Mouse (Mus musculus) cerebral cortex, adult 2 months (tissue): ENCODE data around the gene Zfp791.

ENCODE experiments used
- WGBS: fragments of 180-500 bp; shearing (Covaris S2); methylation state at CpG from one replicate; pipeline ENCODE4 v1.1.7; 2018; 5-methylcytosine and 5-hydroxymethylcytosine counted together

Gene Zfp791

DNA sequence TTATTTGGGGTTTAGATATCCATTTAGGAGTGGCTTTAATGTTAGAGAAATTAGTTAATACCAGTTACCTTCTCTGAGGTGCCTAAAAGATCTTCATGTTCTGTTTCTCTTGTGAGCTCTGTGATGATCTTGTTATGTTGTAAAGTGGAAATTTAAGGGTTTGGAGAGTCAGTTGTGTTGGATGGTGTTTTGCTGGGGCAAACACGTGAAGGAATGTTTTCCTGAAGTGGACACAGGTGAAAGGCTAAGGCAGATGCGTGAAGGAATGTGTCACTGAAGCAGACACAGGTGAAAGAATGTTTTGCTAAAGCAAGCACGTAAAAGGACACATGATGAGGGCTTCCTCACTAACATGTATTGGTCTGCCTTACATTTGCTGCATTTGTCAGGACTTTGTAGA lies at the start of gene Zfp791:
Gene Zfp791, minus strand, starts transcription at position 101 of the 400 bp plus-strand sequence.
- 83% methylated on average over 3 of the region's 3 CpGs for WGBS

DNA sequence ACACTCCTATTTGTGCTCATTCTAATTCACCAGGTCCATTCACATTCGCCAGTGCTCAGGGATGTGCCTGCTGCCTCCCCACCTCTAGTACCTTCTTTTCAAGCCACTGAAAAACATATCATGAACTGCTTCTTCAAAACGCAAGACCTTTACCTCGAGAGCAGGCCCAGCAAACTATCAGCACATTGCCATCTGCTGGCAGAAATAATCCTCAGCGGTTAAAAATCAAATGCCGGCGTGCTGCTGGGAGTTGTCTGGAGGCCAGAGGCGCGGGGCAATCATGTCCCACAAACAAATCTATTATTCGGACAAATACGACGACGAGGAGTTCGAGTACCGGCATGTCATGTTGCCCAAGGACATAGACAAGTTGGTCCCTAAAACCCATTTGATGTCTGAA lies 48.4 kb upstream of the Zfp791 start:
- 21% methylated on average over 14 of the region's 14 CpGs for WGBS

DNA sequence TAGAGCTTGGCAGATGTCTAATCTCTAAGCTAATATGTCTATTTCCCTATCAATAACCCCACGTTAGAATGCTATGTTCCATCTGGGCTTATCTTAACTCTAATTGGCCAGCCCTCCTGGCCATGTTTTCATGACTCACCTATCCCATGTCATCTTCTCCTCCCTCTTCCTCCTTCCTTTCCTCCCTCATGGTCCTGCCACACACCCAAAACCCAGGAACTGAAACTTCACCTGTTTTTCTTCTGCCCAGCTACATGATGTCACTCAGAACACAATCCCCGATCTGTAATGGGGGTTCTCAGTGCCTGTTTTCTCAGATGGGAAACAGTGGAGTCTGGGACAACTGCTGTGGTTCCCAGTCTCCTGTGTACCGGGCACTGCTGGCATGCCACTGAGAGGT lies 28.7 kb upstream of the Zfp791 start, which contains the start of gene Cks1brt:
Gene Cks1brt, plus strand, starts transcription at position 301 of the 400 bp plus-strand sequence.
- WGBS = 89% methylated on average over 3 of the region's 3 CpGs

DNA sequence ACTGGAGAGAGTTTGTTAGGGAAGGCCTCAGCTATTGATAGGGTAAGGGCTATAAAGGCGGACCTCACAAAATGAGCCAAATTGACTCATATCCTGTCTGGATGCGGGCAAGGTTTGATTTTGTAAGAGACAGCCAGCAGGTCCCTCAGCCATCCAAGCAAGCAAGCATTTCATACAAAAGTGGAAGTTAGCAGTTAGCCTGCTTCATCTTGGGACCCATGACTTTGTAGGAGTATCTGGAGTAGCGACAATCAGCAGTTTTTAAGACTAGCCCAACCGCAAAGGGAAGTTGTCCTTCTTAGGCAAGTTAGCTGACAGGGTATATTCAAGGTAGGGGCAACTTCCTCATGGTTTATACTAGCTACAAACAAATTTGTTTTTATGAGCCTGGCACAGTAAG lies 19.6 kb upstream of the Zfp791 start:
- 91% methylated on average over 4 of the region's 4 CpGs for WGBS

DNA sequence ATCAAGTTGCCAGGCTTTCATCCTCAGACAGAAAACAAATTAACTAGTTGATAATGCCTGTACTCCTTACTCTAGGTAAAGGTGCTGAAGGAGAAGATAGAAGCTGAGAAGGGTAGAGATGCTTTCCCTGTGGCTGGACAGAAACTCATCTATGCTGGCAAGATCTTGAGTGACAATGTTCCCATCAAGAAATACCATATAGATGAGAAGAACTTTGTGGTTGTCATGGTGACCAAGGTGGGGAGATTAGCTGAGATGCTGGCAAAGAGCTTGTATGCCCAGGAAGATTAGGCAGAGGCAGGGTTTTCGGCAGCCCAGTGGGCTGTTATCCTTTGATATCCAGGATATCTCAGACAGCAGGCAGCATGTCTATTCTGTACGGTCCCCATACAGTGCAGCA lies 12.8 kb upstream of the Zfp791 start:
- 76% methylated on average over 2 of the region's 2 CpGs for WGBS

DNA sequence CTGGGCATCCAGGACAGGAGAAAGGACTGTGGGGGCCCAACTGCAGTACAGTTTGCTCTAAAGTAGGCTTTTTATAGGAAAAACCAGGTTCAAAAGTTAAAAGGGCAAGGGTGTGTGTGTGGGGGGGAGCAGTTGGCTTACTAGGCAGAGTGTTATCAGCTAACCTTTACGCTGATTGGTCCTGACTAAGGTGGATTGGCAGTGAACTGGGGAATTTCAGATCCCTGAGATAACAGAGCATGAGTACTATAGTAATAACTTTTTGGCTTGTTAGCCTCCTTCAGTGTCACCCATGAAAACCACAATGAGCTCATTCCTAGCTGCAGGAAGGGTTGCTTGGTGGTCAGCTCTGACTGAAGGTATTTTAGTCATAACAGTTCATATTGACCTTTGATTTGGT lies 9.4 kb upstream of the Zfp791 start:
- 91% methylated on average over 1 of the region's 1 CpGs for WGBS

DNA sequence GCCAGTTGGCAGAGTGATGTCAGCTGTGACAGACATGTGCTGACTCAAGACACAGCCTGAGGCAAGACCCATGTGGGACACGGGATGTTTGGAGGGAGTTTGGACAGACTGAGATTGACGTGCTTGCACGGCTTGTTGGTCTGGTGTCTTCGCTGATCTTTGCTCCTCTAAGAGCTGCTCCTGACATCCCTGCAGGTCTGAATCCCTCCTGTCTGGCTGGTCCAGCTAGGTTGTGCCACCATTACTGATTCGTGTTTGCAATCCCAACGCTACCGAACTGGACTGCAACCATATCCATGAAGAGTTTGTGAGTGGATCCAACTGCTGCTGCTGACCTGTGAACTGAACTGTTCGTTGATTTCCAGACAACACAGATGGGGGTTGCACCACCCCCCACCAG lies 796 bp upstream of the Zfp791 start:
- 92% methylated on average over 8 of the region's 8 CpGs for WGBS

DNA sequence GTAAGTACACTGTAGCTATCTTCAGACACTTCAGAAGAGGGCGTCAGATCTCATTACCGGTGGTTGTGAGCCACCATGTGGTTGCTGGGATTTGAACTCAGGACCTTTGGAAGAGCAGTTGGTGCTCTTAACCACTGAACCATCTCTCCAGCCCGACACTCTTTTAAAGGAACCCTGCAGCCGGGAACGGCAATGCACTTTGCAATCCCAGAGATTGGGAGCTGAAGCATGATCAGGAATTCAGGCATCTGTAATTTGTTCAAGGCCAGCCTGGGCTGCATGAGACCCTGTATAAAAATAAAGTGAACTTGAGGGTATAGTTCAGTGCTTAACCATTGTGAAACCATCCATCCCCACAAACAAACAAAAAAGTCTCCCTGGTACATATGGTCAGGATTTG lies 2.6 kb downstream of the Zfp791 start:
- WGBS = 69% methylated on average over 5 of the region's 5 CpGs

DNA sequence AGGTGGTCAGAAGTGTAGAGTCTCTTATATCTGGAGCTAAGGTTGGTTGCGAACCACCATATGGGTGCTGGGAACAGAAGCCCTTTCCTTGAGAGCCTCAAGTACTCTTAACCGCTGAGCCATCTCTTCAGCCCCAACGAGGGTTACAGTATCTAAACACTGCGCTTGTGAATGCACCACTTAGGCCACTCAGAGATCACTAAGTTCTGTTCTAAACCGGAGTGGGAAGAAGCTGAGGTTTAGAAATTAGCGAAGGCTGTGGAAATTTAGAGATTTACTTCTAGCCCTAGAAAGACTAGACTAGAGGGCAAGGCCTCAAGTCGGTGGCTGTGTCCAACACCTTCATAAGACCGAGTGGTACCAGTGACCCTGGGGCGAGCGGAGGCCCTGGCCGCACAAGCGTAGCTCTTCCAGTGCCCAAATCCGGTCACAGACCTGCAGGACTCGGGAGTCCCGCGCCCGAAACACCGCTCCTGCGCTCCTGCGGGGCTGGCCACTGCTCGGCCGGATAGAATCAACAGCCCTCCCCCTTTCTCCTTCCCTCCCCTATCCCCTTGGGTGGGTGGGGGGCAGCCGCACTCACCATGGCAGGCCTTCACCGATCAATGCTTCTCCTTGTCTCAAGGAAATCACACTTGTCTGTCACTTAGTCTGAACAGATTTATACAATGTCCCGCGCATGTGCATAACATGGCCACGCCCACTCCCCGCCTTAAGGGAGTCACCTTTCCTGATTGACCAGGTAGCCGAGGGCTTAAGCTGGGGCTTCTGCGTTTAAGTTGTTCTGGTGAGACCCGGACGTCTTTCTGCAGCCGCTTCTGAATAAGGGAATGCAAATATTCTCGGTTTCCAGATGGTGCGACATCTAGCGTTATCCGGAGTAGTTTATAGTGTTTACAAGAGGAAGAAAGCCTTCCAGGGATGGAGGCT lies 3.6 kb downstream of the Zfp791 start:
- WGBS = 6% methylated on average over 37 of the region's 37 CpGs

DNA sequence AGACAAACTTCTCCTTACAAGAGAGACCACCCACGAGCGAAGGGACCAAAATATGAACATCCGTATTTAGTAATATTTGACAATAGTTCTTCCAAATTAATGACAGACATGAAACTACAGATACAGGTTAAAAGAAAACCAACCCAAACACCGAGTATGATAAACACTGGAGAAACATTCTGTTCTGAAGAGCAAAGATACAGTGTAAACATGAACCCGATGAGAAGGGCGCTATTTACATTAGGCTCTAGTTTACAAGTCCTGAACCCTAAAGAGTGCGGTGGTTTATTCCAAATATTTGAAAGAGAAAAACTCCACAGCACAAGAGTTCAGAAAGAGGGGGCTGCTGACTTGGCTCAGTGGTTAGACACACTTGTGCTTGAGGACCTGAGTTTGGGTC lies 5.9 kb downstream of the Zfp791 start:
- WGBS = 94% methylated on average over 7 of the region's 7 CpGs

DNA sequence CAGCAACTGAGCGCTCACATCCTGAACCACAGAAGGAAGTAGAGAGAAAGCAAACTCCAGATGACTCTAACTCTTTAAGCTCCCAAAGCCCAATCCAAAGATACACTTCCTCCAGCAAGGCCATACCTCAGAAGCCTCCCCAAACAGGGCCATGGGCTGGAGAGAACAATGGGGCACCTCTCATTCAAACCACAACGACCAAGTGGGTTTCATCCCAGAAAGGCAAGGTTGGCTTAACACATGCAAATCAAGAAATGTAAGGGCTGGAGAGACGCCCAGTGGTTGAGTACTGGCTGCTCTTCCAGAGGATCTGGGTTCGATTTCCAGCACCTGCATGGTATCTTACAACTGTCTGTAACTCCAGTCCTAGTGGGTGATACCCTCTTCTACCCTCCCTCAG lies 7.4 kb downstream of the Zfp791 start:
- 85% methylated on average over 4 of the region's 4 CpGs for WGBS

DNA sequence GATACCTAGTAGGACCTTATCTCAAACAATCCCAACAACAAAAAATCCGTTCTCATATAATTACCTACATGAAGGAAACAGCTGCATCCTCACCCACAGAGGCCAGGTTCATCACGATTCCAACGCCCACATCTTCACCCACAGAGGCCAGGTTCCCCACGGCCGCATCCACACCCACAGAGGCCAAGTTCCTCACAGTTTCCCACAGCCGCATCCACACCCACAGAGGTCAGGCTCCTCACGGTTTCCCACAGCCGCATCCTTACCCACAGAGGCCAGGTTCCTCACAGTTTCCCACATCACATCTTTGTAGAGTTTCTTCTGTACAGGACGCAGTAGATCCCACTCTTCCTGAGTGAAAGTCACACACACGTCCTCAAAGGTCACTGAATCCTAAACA lies 9.7 kb downstream of the Zfp791 start:
- WGBS = 95% methylated on average over 10 of the region's 10 CpGs

DNA sequence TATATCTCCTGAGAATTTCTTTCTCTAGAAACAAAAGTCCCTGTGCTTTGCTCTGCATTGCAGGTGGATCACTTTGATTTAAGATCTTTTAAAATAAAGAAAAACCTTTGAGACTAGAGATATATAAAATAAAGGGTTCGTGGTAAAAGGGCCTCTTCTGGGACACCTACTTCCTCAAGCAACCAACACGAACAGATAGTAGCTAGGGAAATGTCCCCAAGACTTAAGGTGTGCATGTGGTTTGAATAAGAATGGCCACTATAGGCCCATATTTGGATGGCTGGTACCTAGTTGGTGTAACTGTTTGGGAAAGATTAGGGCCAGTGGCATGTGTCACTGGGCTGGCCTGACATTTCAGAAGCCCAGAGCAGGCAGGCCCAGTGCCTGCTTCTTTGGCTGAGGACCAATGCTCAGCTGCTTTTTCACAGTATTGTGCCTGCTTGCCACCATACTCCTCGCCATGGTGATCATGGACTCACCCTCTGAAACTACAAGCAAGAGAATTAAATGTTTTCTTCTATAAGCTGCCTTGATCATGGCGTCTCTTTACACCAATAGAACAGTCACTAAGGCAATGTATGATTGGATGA lies 22.7 kb downstream of the Zfp791 start:
- WGBS = 85% methylated on average over 4 of the region's 4 CpGs

DNA sequence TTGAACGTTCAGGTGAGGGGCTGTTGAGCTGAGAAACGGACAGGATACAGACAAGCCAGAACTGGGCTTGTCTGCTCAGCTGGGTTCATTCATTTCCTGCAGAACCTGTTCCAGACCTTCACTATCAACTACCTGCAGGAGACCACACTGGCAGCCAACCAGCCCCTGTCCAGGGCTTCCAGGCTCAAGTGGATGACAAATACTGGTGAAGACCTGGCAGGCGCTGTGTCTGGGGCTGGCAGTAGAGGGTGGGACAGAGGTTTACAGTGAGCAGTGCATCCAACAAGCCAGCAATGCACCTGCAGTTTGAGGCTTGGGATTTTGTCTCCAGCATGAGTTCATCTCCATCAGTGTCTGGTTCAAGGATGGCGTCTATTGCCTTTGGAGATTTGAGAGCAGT lies 26.0 kb downstream of the Zfp791 start:
- WGBS = 93% methylated on average over 4 of the region's 4 CpGs

DNA sequence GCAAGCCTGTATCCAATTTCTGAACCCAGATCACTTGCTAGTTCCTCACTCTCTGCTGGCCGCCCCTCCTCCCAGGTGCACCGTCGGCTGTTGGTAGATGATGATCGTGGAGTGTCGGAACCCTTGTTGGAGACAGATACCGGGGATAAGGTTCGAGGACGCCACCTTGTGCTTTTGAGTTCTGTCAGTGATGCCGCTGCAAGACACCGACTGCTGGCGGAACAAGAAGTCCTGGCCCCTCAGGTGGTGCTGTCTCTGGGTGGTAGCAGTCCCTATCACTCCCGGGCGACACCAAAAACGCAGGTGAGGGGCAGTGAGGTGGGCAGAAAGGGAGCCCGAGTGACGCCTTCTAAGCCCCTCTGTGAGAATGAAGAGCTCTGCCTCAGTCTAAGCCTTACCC lies 26.7 kb downstream of the Zfp791 start:
- 96% methylated on average over 16 of the region's 16 CpGs for WGBS

DNA sequence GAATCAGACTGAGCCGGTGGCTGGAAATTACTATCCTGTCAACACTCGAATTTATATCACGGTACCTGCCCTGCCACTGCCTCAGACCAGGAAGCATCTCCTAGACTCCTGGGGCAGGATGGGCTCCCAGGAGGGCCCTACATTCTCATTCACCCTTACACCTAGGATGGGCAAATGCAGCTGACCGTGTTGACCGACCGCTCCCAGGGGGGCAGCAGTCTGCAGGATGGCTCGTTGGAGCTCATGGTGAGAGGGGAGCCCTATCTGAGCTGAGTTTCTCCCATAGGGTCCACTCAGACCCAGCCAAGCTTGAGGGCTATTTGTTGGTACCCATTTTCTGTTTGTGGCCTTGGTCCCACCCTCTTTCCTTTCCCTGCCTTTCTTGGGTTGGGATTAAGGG lies 27.3 kb downstream of the Zfp791 start:
- 95% methylated on average over 7 of the region's 7 CpGs for WGBS

DNA sequence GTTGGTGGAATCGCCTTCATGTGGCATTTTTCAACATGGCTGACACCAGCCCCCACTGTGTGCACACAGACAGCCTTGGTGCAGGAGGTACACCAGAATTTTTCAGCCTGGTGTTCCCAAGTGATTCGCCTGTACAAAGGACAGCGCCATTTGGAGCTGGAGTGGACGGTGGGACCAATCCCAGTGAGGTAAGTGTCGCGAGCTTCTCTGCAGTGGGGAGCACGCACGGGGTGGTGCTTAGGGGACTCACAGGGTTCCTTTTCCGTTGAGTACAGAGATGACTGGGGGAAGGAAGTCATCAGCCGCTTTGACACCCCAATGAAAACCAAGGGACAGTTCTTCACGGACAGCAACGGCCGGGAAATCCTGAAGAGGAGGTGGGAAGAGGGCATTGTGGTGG lies 27.8 kb downstream of the Zfp791 start:
- 91% methylated on average over 13 of the region's 13 CpGs for WGBS

DNA sequence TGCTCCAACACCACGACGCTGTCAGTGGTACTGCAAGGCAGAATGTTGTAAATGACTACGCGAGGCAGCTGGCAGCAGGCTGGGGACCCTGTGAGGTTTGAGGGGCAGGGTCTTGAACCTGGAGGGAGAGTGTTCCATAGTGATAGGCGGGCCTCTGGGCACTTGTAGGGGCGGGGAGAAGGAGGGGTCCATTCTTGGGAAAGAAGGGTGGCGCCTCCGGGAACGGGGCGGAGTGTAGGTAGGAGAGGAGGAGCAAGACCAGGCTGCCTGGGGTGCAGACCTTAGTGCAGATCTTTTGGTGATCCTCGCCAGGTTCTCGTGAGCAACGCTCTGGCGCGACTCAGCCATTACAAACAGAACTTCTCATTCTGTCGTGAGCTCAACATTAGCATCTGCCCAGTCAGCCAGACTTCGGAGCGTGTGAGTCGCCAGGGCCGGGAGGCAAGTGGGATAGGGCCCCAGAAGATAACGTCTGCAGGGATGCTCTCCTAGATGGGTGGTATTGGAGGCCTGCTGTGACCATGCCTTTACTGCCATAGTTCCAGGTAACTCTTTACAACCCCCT lies 31.3 kb downstream of the Zfp791 start:
- 47% methylated on average over 21 of the region's 21 CpGs for WGBS

DNA sequence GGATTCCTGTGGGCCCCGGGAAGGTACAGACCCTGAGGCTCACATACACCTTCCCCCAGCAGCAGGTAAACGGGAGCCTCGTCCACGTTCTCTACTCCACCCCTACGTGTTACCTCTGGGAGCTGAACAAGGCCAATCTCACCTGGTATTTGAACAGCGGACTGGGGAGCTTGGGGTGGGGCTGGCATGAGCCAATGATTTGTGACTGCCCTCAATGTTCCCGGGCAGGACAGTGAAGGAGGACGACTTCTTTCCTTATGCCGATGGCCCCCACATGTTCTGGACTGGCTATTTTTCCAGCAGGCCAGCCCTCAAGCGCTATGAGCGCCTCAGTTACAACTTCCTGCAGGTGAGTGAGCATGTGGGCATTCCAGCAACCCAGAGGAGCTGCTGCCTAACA lies 32.0 kb downstream of the Zfp791 start:
- WGBS = 94% methylated on average over 11 of the region's 11 CpGs

DNA sequence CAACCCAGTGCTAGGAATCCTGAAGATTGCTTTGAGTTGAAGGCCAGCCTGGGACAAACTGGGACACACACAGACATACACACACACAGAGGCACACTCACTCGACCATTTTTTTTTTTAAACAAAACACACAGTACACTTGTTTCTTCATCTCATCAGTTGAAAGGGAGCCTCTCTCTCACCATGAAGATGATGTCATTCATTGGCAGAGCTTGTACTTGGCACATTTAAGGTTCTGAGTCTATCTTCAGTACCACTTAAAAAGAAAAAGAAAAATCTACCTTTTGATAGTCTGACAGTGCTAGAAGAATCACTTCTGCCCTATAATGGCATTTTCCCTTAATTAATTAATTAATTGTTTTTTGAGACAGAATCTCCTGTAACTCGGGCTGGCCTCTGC lies 34.1 kb downstream of the Zfp791 start:
- WGBS = 46% methylated on average over 2 of the region's 2 CpGs

DNA sequence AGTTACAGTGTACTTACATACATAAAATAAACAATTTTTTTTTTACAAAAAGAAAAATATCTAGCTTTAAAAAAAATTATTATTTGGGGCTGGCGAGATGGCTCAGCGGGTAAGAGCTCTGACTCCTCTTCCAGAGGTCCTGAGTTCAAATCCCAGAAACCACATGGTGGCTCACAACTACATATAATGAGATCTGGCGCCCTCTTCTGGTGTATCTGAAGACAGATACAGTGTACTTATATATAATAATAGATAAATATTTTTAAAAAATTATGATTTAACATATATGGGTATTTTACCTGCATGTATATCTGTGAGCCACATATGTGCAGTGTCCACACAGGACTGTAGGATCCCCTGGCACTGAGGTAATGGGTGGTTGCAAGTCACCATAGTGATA lies 36.7 kb downstream of the Zfp791 start:
- 88% methylated on average over 3 of the region's 3 CpGs for WGBS

DNA sequence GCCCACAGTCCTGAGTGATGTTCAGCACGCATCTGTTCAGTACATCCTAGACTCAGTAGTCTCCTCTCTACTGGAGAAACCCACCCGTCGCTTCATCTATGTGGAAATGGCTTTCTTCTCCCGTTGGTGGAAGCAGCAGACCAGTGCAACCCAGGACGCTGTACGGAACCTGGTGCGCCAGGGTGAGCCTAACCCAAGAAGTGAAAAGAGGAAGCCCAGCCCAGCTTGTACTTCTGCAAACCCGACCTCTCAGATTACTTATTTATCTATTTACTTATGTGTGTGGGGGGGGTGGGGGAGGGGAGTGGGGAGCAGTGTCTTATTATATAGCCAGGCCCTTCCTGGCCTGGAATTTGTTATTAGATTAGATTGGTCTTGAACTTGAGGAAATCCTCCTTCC lies 38.3 kb downstream of the Zfp791 start:
- WGBS = 83% methylated on average over 8 of the region's 8 CpGs
